Mouse (Mus musculus): ENCODE data around the gene Ncoa7. TPM values are rescaled to one million over a fixed set of nuclear protein-coding genes. Genes with fewer than 3 reads are reported as not detected.

Gene Ncoa7
- total RNA-seq (2021), result 100 to 1,000 TPM; 102 to 106 TPM

GRCm38 (mm10) chr10:30802681-30803586 lies at the start of gene Ncoa7:
Gene Ncoa7 (minus strand): TSS chr10:30803326.
- DNase-seq (ENCODE audit: extremely low spot score in 1 of 2, low spot score in 1 of 2), result peak; percentile 61 to 79

- no peak for DNase-seq (ENCODE audit: extremely low spot score in 1 of 2, low spot score in 1 of 2)
Observed at GRCm38 (mm10) chr10:30845101-30845825, 42.1 kb upstream of the Ncoa7 start.

- DNase-seq (ENCODE audit: extremely low spot score in 1 of 2, low spot score in 1 of 2), result no peak
Observed at GRCm38 (mm10) chr10:30844191-30845010, 41.3 kb upstream of the Ncoa7 start.

- no peak for DNase-seq (ENCODE audit: extremely low spot score in 1 of 2, low spot score in 1 of 2)
Observed at GRCm38 (mm10) chr10:30843438-30844190, 40.5 kb upstream of the Ncoa7 start.

- peak; percentile 98 for DNase-seq (ENCODE audit: extremely low spot score in 1 of 2, low spot score in 1 of 2)
Observed at GRCm38 (mm10) chr10:30842643-30843437, 39.7 kb upstream of the Ncoa7 start, which contains the start of gene Hey2. Gene Hey2 (minus strand): TSS chr10:30842801.

GRCm38 (mm10) chr10:30842228-30842627 lies 39.1 kb upstream of the Ncoa7 start:
- no peak for DNase-seq (ENCODE audit: extremely low spot score in 1 of 2, low spot score in 1 of 2)

GRCm38 (mm10) chr10:30840824-30841223 lies 37.7 kb upstream of the Ncoa7 start:
- no peak for DNase-seq (ENCODE audit: extremely low spot score in 1 of 2, low spot score in 1 of 2)

GRCm38 (mm10) chr10:30838188-30838587 lies 35.1 kb upstream of the Ncoa7 start:
- DNase-seq (ENCODE audit: extremely low spot score in 1 of 2, low spot score in 1 of 2), result no peak

GRCm38 (mm10) chr10:30825049-30825448 lies 21.9 kb upstream of the Ncoa7 start:
- no peak for DNase-seq (ENCODE audit: extremely low spot score in 1 of 2, low spot score in 1 of 2)

GRCm38 (mm10) chr10:30810967-30811293 lies 7.8 kb upstream of the Ncoa7 start:
- peak; percentile 67 to 83 for DNase-seq (ENCODE audit: extremely low spot score in 1 of 2, low spot score in 1 of 2)

GRCm38 (mm10) chr10:30810247-30810966 lies 7.3 kb upstream of the Ncoa7 start:
- DNase-seq (ENCODE audit: extremely low spot score in 1 of 2, low spot score in 1 of 2), result no peak

- DNase-seq (ENCODE audit: extremely low spot score in 1 of 2, low spot score in 1 of 2), result no peak
Observed at GRCm38 (mm10) chr10:30803587-30804253, 594 bp upstream of the Ncoa7 start.

- peak in 1 of 2 experiments; percentile 16 for DNase-seq (ENCODE audit: extremely low spot score in 1 of 2, low spot score in 1 of 2)
Observed at GRCm38 (mm10) chr10:30802033-30802432, 1.1 kb downstream of the Ncoa7 start.

- no peak for DNase-seq (ENCODE audit: extremely low spot score in 1 of 2, low spot score in 1 of 2)
Observed at GRCm38 (mm10) chr10:30799713-30800450, 3.2 kb downstream of the Ncoa7 start.

- no peak for DNase-seq (ENCODE audit: extremely low spot score in 1 of 2, low spot score in 1 of 2)
Observed at GRCm38 (mm10) chr10:30796469-30797261, 6.5 kb downstream of the Ncoa7 start.

GRCm38 (mm10) chr10:30791016-30791415 lies 12.1 kb downstream of the Ncoa7 start:
- no peak for DNase-seq (ENCODE audit: extremely low spot score in 1 of 2, low spot score in 1 of 2)
